Mouse (Mus musculus) retina, embryonic 14.5 days (tissue): ENCODE results near the gene Flvcr2.

Source experiments
- DNase-seq: peaks from one replicate; pipeline ENCODE4 v3.0.0-alpha.2; 2015; ENCODE audit warnings: low spot score

Gene Flvcr2

GRCm38 (mm10) chr12:85729945-85730290 lies 16.4 kb upstream of the Flvcr2 start:
- no peak for DNase-seq

- no peak for DNase-seq
Measured at GRCm38 (mm10) chr12:85736203-85736602, 10.1 kb upstream of the Flvcr2 start.

- no peak for DNase-seq
Measured at GRCm38 (mm10) chr12:85736960-85737359, 9.4 kb upstream of the Flvcr2 start.

GRCm38 (mm10) chr12:85746696-85747219 lies 419 bp downstream of the Flvcr2 start:
- no peak for DNase-seq

DNA sequence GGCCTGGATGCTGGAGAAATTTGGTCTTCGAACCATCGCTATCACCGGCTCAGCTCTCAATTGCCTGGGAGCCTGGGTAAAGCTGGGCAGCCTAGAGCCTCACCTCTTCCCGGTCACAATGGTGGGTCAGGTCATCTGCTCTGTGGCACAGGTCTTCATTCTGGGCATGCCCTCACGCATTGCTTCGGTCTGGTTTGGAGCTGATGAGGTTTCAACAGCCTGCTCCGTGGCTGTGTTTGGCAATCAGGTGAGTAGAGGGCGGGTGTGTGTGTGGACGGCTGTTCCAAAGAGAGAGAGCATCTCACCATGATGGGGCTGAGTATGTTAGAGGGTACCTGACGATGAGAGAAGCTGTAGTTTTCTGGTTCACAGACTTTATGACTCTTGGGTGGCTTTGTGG lies 1.0 kb downstream of the Flvcr2 start:
- no peak for DNase-seq

- DNase-seq: no peak
Measured at GRCm38 (mm10) chr12:85749861-85750260, 3.5 kb downstream of the Flvcr2 start.

GRCm38 (mm10) chr12:85752116-85752515 lies 5.8 kb downstream of the Flvcr2 start:
- DNase-seq: no peak

DNA sequence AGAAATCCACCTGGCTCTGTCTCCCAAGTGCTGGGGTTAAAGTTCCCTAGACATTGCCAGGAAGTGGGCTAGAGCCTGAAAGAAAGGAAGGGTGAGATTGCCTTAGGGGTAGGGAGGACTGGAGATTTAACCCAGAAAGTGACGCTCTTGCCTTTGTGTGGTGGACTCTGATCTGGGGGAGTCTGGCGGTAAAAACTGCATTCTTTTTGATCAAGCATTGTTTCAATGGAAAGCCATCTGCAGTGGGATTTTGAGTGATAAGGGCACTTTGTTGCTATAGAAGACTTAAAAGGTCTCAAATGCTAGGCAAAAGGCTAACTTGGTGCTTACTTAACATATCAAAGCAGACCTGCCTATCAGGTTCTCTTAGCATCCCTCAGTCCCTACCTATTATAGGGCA lies 6.9 kb downstream of the Flvcr2 start:
- no peak for DNase-seq

DNA sequence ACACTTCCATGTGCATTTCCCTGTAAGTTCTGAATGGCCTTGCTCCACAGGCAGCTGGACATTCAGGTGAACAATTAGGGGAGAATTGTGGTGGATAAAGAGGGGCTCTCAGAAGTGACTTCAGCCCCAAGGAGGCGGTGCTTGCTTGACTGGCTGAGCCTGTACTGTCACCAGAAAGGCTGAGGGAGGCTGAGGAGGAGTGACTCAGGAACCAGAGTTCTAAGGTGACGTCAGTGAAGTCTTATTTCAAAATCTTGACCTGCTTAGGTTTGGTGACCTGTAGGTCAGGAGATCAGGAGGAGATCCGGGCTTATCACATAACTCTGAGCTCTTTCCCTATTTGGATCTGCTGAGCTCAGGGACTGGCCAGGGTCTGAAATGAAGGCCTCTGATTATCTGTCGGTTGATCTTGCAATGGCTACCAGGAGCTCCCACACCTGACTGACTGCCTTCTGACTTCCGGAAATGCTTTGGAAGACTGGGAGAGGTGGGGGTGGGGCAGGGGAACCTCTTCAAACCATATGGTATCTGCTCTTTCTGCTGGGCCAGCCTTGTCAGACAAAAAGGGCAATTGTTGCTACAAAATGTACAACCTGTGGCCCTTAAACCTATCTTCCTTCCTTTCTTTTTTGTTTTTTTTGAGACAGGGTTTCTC lies 8.4 kb downstream of the Flvcr2 start:
- no peak for DNase-seq

GRCm38 (mm10) chr12:85756455-85756854 lies 10.1 kb downstream of the Flvcr2 start:
- no peak for DNase-seq

- no peak for DNase-seq
Measured at GRCm38 (mm10) chr12:85757074-85757473, 10.7 kb downstream of the Flvcr2 start.

DNA sequence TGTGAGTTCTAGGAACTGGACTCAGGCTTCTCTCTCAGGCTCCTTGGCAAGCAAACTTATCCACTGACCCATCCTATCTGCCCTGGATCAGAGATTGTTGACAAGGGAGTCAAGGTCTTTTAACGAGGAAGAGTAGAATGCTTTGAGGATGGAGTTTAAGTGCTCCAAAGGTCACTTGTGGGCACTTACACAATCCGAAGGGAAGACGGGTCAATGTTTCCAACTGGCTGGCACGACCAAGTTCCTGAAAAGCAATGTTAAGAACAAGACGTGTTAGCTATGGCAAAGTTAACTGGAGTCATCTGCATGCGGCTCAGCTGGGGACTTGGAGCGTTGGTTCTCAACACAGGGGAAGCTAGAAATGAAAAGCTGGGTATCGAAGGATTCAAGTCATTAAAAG lies 12.4 kb downstream of the Flvcr2 start:
- no peak for DNase-seq

DNA sequence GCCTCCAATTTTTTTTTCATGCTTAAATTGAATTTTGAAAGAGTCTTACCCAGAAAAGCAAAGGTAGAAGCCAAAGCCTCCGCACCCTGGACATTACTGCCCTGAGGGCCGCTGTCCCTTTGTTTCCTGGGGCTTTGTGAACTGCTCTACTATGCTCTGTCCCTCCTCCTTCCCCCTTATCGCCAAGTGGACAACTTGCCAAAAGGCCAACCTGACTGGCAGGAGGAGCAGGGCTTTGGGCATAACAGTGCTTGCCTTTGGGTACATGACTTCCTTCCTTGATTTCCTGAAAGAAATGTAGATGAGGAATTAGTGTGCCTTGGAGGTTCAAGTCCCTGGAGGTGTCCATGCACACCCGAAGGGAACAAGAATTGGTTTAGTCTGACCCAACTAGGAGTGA lies 15.1 kb downstream of the Flvcr2 start:
- no peak for DNase-seq

- DNase-seq: no peak
Measured at GRCm38 (mm10) chr12:85764686-85765085, 18.3 kb downstream of the Flvcr2 start.

- DNase-seq: no peak
Measured at GRCm38 (mm10) chr12:85766287-85766686, 19.9 kb downstream of the Flvcr2 start.

GRCm38 (mm10) chr12:85767750-85768149 lies 21.4 kb downstream of the Flvcr2 start:
- DNase-seq: no peak

GRCm38 (mm10) chr12:85771356-85771755 lies 25.0 kb downstream of the Flvcr2 start:
- DNase-seq: no peak

- no peak for DNase-seq
Measured at GRCm38 (mm10) chr12:85778962-85779361, 32.6 kb downstream of the Flvcr2 start.

DNA sequence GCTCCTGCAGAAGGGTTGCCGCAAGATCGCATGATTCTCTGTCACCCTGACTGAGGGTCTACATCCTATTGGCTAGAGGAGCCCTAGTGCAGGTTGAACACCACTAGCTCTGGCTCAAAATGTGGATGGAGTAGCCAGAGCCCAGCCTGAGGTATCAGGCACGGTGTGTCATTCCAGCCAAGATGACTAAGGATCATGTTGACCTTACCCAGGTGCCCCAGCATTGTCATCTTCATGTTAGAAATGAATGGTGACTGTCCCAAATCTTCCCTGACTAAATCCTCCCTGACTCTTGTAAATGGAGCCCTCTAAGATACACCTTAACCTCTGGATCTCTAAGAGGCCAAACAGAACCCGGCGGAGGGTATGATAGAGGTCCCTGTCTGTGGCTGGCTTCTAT lies 33.4 kb downstream of the Flvcr2 start:
- DNase-seq: no peak

GRCm38 (mm10) chr12:85781606-85782005 lies 35.3 kb downstream of the Flvcr2 start:
- DNase-seq: no peak

GRCm38 (mm10) chr12:85784916-85785815 lies 38.8 kb downstream of the Flvcr2 start:
- DNase-seq: no peak

- no peak for DNase-seq
Measured at GRCm38 (mm10) chr12:85792158-85792557, 45.8 kb downstream of the Flvcr2 start.

DNA sequence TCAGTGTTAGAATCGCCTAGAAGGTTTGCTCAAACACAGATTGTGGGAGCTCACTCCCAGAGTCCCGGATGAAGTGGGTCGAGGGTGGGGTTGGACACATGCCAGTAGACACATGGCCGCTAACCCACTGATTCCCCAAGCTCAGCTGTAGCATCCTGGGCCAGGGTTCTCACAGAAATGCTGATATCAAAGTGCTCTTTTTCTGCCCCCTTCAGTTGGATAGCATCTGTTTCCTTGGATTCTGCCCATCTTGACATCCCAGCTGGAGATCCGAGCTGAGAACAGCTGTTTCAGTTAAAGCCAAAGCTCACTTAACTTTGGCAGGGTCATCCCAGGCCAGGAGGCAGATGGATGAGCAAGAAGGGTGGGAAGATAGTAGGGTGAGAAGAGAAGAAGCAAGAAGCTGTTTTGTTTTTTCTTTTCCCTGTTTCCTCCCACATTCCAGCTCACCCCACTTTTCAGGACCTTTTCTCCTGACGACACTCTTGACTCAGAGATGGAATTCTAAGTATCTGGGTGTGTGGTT lies 46.5 kb downstream of the Flvcr2 start:
- DNase-seq: peak; percentile 12
